7 mouse cellular contexts compared by ENCODE assay signal in the genomic region with DNA sequence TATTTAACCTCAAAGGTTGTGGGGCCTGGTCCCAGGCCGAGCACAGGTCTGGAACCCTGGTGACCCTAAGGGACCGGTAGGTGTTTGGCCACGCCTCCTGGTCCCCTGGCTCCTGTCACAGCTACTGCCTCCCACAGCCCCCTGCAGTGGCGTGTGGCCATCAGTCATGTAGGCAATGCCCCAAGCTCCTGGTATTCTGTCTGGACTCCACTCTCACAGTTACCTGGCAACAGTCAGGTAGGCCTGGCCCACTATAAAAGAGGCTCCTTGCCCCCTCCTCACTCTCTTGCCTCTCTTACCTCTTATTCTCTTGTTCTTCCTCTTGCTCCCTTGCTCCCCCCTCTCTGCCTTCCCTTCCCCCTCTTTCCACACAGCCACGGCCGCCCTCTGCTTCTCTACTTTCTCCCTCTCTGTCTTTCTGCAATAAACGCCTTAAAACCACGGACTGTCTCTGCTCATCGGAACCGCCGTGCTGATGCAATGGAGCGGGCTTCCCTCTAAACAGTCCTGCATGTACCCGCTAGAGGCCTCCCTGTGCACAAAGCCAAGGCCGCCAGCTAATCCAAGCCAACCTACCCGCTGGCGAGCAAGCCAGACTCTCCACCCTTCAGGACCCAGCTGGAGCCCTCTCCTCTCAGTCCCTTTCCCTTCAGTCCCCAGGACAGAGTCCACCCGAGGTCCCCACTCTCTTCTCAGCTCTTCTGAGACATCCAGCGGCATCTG. TPM values are rescaled to one million over a fixed set of nuclear protein-coding genes. Genes with fewer than 3 reads are reported as not detected.
DNase-seq lines count a peak whose midpoint lies in the region; ATAC-seq and TF ChIP-seq lines count a peak whose summit lies in the region.

No protein-coding gene starts in this region.

- DNase-seq in embryo, embryonic 9.5 days (ENCODE audit: extremely low spot score) = peak; percentile 41
- peak; percentile 72 to 76 for DNase-seq in heart, adult 18-20 months
- peak; percentile 40 to 45 for DNase-seq in left cerebral cortex, postnatal 36 days (ENCODE audit: low spot score in 2 of 2)
- DNase-seq in midbrain, embryonic 10.5 days (ENCODE audit: low spot score) = peak; percentile 45
- DNase-seq in skeletal muscle tissue, adult 2 months (ENCODE audit: low read depth, low spot score) = peak; percentile 45

- H3K27me3 ChIP-seq in intestine, postnatal 0 days (replicated peaks; ENCODE audit: control insufficient read depth, insufficient read depth, low read length) = no peaks in the 10 kb centered on the region
- no peaks in the 10 kb centered on the region for H3K27me3 ChIP-seq in midbrain, embryonic 10.5 days (ENCODE audit: low read depth, poor library complexity, severe bottlenecking)

- no peak for TF ChIP-seq POLR2A in bone marrow, adult 2 months (IDR thresholded peaks at IDR 0.05; ENCODE audit: borderline replicate concordance, control insufficient read depth, low read depth, low read length)

- intact Hi-C loops in left cerebral cortex, postnatal 36 days (cut with DNase I) = loop anchor here (5.0 kb wide), 1 partner anchor 34 kb away; no protein-coding TSS in a partner anchor

- 0 out of 2 replicates have a peak, but pooled peaks have one; percentile 11 for TF ChIP-seq CTCF in bone marrow, adult 2 months (IDR thresholded peaks at IDR 0.05; ENCODE audit: control insufficient read depth, insufficient read depth, low read length)
- TF ChIP-seq CTCF in intestine, postnatal 0 days (IDR thresholded peaks at IDR 0.05; ENCODE audit: low read depth) = peak; percentile 69

- H3K36me3 ChIP-seq in intestine, postnatal 0 days (ENCODE audit: control insufficient read depth, insufficient read depth) = no peaks in the 10 kb centered on the region
- no peaks in the 10 kb centered on the region for H3K36me3 ChIP-seq in midbrain, embryonic 10.5 days

- no peak overlapping the region for H3K4me2 ChIP-seq in intestine, postnatal 0 days (replicated peaks; ENCODE audit: low read depth)

- no peak overlapping the region for H3K4me3 ChIP-seq in bone marrow, adult 2 months (replicated peaks; ENCODE audit: control insufficient read depth, low read depth, low read length)
- H3K4me3 ChIP-seq in intestine, postnatal 0 days (ENCODE audit: low read depth, low read length) = no peak overlapping the region
- peak overlapping the region; percentile 33 for H3K4me3 ChIP-seq in midbrain, embryonic 10.5 days

- no peaks in the 10 kb centered on the region; the same call in 1 of the 2 replicates for H3K4me1 ChIP-seq in bone marrow, adult 2 months (ENCODE audit: control insufficient read depth, insufficient read depth, low read length)
- H3K4me1 ChIP-seq in intestine, postnatal 0 days (replicated peaks; ENCODE audit: control insufficient read depth, insufficient read depth, low read length) = no peaks in the 10 kb centered on the region
- peaks cover 11% of the 10 kb centered on the region for H3K4me1 ChIP-seq in midbrain, embryonic 10.5 days

- WGBS in bone marrow, adult 2 months = 54% methylated on average over 18 of the region's 18 CpGs
- WGBS in intestine, postnatal 0 days = 45% methylated on average over 18 of the region's 18 CpGs
- WGBS in midbrain, embryonic 10.5 days = 40% methylated on average over 18 of the region's 18 CpGs

- ATAC-seq in intestine, postnatal 0 days = peak; percentile 49; the same call in 1 of the 2 replicates

- H3K27ac ChIP-seq in bone marrow, adult 2 months (ENCODE audit: control insufficient read depth, insufficient read depth, low read depth, low read length, poor library complexity) = peak overlapping the region; percentile 38; the same call in 1 of the 2 replicates
- H3K27ac ChIP-seq in intestine, postnatal 0 days (ENCODE audit: low read depth, low read length) = no peak overlapping the region
- H3K27ac ChIP-seq in midbrain, embryonic 10.5 days (replicated peaks) = peak overlapping the region; percentile 69

- H3K9me3 ChIP-seq in intestine, postnatal 0 days (ENCODE audit: control insufficient read depth) = no peaks in the 10 kb centered on the region
- H3K9me3 ChIP-seq in midbrain, embryonic 10.5 days (replicated peaks) = no peaks in the 10 kb centered on the region

- no peak overlapping the region for H3K9ac ChIP-seq in intestine, postnatal 0 days (ENCODE audit: low read depth, low read length)

RNA-seq across cellular contexts. Expression of a gene that starts 9.9 kb away (rescaled TPM):
- polyA plus RNA-seq in bone marrow, adult 2 months (2011; ENCODE audit: insufficient read depth, insufficient read length, low replicate concordance, missing spikeins) = 10.6 and 13.8 TPM in 2 replicates
- 10 to 100 TPM; 26.0 to 34.6 TPM for total RNA-seq in heart, adult 18-20 months (2021)
- 32.1 and 35.4 TPM in 2 replicates for polyA plus RNA-seq in intestine, postnatal 0 days (2015; fragmentation: Nextera tagmentation; extraction: Ambion mirVana)
- 1 to 10 TPM; 3.0 to 4.0 TPM for total RNA-seq in left cerebral cortex, postnatal 36 days (2021)
- polyA plus RNA-seq in midbrain, embryonic 10.5 days (2016; fragmentation: Nextera tagmentation; extraction: Ambion mirVana) = 6.7 and 7.0 TPM in 2 replicates
